Mouse (Mus musculus): Measurements from ENCODE around the gene Copb2.

The Copb2 gene

GRCm38 (mm10) chr9:98563137-98564126, at the start of gene Copb2:
TSS of gene Copb2 (plus strand) at chr9:98563721.
- peak; percentile 94 to 98 for DNase-seq (ENCODE audit: low read depth in 1 of 2, low spot score in 2 of 2)

GRCm38 (mm10) chr9:98523872-98524271, 39.6 kb upstream of the Copb2 start:
- no peak for DNase-seq (ENCODE audit: low read depth in 1 of 2, low spot score in 2 of 2)

GRCm38 (mm10) chr9:98524786-98525542, 38.6 kb upstream of the Copb2 start:
- no peak for DNase-seq (ENCODE audit: low read depth in 1 of 2, low spot score in 2 of 2)

GRCm38 (mm10) chr9:98525543-98525924, 38.0 kb upstream of the Copb2 start:
- DNase-seq (ENCODE audit: low read depth in 1 of 2, low spot score in 2 of 2), result no peak

GRCm38 (mm10) chr9:98527226-98527625, 36.3 kb upstream of the Copb2 start:
- DNase-seq (ENCODE audit: low read depth in 1 of 2, low spot score in 2 of 2), result no peak

GRCm38 (mm10) chr9:98529776-98530175, 33.7 kb upstream of the Copb2 start:
- no peak for DNase-seq (ENCODE audit: low read depth in 1 of 2, low spot score in 2 of 2)

GRCm38 (mm10) chr9:98530999-98531398, 32.5 kb upstream of the Copb2 start:
- DNase-seq (ENCODE audit: low read depth in 1 of 2, low spot score in 2 of 2), result no peak

GRCm38 (mm10) chr9:98534675-98535280, 28.7 kb upstream of the Copb2 start:
- DNase-seq (ENCODE audit: low read depth in 1 of 2, low spot score in 2 of 2), result no peak

GRCm38 (mm10) chr9:98535763-98536162, 27.8 kb upstream of the Copb2 start:
- DNase-seq (ENCODE audit: low read depth in 1 of 2, low spot score in 2 of 2), result no peak

GRCm38 (mm10) chr9:98538017-98538712, 25.4 kb upstream of the Copb2 start:
- DNase-seq (ENCODE audit: low read depth in 1 of 2, low spot score in 2 of 2), result no peak

- DNase-seq (ENCODE audit: low read depth in 1 of 2, low spot score in 2 of 2), result peak in 1 of 2 experiments; percentile 3
These were observed 24.7 kb upstream of the Copb2 start for GRCm38 (mm10) chr9:98538713-98539360.

GRCm38 (mm10) chr9:98544042-98544441, 19.5 kb upstream of the Copb2 start:
- no peak for DNase-seq (ENCODE audit: low read depth in 1 of 2, low spot score in 2 of 2)

GRCm38 (mm10) chr9:98583852-98584251, 20.3 kb downstream of the Copb2 start:
- DNase-seq (ENCODE audit: low read depth in 1 of 2, low spot score in 2 of 2), result no peak

GRCm38 (mm10) chr9:98600094-98600493, 36.6 kb downstream of the Copb2 start:
- no peak for DNase-seq (ENCODE audit: low read depth in 1 of 2, low spot score in 2 of 2)

- peak; percentile 56 to 57 for DNase-seq (ENCODE audit: low read depth in 1 of 2, low spot score in 2 of 2)
These were observed 37.8 kb downstream of the Copb2 start, which contains the start of gene Mrps22 for GRCm38 (mm10) chr9:98601156-98601836. TSS of gene Mrps22 (minus strand) at chr9:98601660.

- DNase-seq (ENCODE audit: low read depth in 1 of 2, low spot score in 2 of 2), result no peak
These were observed 38.4 kb downstream of the Copb2 start for GRCm38 (mm10) chr9:98601837-98602359.

- DNase-seq (ENCODE audit: low read depth in 1 of 2, low spot score in 2 of 2), result no peak
These were observed 41.4 kb downstream of the Copb2 start for GRCm38 (mm10) chr9:98604896-98605295.

- DNase-seq (ENCODE audit: low read depth in 1 of 2, low spot score in 2 of 2), result no peak
These were observed 65.0 kb downstream of the Copb2 start for GRCm38 (mm10) chr9:98628480-98628879.

All from monocyte, adult 2 months (primary cell).